Mouse (Mus musculus) MEL (cell line): Measurements from ENCODE around the gene Cmtm7. TPM values are rescaled to one million over a fixed set of nuclear protein-coding genes. Genes with fewer than 3 reads are reported as not detected.

Experiments used
- DNase-seq: peaks from one replicate; pipeline ENCODE4 v3.0.0; 2011; ENCODE audit warnings: low read depth, low spot score
- H3K27ac ChIP-seq: 2 replicates; pipeline ENCODE4 v1.5.1; 2012; ENCODE audit warnings: low read depth, mild to moderate bottlenecking, control low read depth, low read length, moderate library complexity; ENCODE audit not compliant: control insufficient read depth
- H3K27me3 ChIP-seq, 2 experiments: fragments of 150-350 bp in 1 of 2; sonication (generic) in 1 of 2; 2 replicates each; pipeline ENCODE4 v1.6.1; 2012; ENCODE audit warnings: low read length in 2 of 2, mild to moderate bottlenecking in 2 of 2, improper control_type of control experiment in 1 of 2, moderate library complexity in 1 of 2; ENCODE audit not compliant: insufficient read depth in 2 of 2, control insufficient read depth in 1 of 2
- H3K36me3 ChIP-seq, 2 experiments: 2 replicates each; pipeline ENCODE4 v1.6.1; 2012 to 2014; ENCODE audit warnings: low read length in 2 of 2, improper control_type of control experiment in 1 of 2, inconsistent platforms in 1 of 2, mild to moderate bottlenecking in 1 of 2; ENCODE audit not compliant: insufficient read depth in 2 of 2, control insufficient read depth in 1 of 2
- H3K4me1 ChIP-seq, 2 experiments: fragments of 150-350 bp in 1 of 2; sonication (generic) in 1 of 2; 2 replicates each; pipeline ENCODE4 v1.6.1; 2012; ENCODE audit warnings: low read length in 2 of 2, improper control_type of control experiment in 1 of 2, mild to moderate bottlenecking in 1 of 2; ENCODE audit not compliant: insufficient read depth in 2 of 2, control insufficient read depth in 1 of 2
- H3K4me3 ChIP-seq, 2 experiments: fragments of 150-350 bp in 1 of 2; sonication (generic) in 1 of 2; 2 replicates each; pipeline ENCODE4 v1.5.1; 2012; ENCODE audit warnings: low read depth in 2 of 2, low read length in 2 of 2, mild to moderate bottlenecking in 2 of 2, moderate library complexity in 2 of 2, control low read depth in 1 of 2, improper control_type of control experiment in 1 of 2; ENCODE audit not compliant: control insufficient read depth in 1 of 2, insufficient read depth in 1 of 2
- H3K79me2 ChIP-seq: 2 replicates; pipeline ENCODE4 v1.6.1; 2012; ENCODE audit warnings: mild to moderate bottlenecking, low read length, moderate library complexity; ENCODE audit not compliant: control insufficient read depth, poor library complexity, insufficient read depth
- H3K9ac ChIP-seq: 2 replicates; pipeline ENCODE4 v1.6.1; 2012; ENCODE audit warnings: low read depth, mild to moderate bottlenecking, control low read depth, low read length, moderate library complexity; ENCODE audit not compliant: control insufficient read depth, poor library complexity, severe bottlenecking
- H3K9me3 ChIP-seq: fragments of 150-350 bp; sonication (generic); replicated peaks from 2 replicates; pipeline ENCODE4 v1.6.1; 2012; ENCODE audit warnings: mild to moderate bottlenecking, low read length, improper control_type of control experiment, moderate library complexity; ENCODE audit not compliant: insufficient read depth
- BHLHE40 ChIP-seq: IDR thresholded peaks from 2 replicates; pipeline ENCODE4 v1.6.1; 2012; ENCODE audit warnings: low read depth, mild to moderate bottlenecking, inconsistent platforms, low read length, improper control_type of control experiment, borderline replicate concordance
- CHD1 ChIP-seq: IDR thresholded peaks from 2 replicates; pipeline ENCODE4 v1.6.1; 2012; ENCODE audit warnings: low read depth, mild to moderate bottlenecking, inconsistent platforms, low read length, improper control_type of control experiment
- CHD2 ChIP-seq: IDR thresholded peaks from 2 replicates; pipeline ENCODE4 v1.6.1; 2011; ENCODE audit warnings: low read length, improper control_type of control experiment
- CTCF ChIP-seq, 3 experiments: IDR thresholded peaks in 2 of 3; conservative IDR thresholded peaks in 1 of 3; 2 replicates each; pipeline ENCODE4 v1.5.1; 2011 to 2012; ENCODE audit warnings: low read length in 3 of 3, low read depth in 2 of 3, mild to moderate bottlenecking in 2 of 3, improper control_type of control experiment in 1 of 3, inconsistent platforms in 1 of 3, mixed read lengths in 1 of 3, moderate library complexity in 1 of 3; ENCODE audit not compliant: control insufficient read depth in 1 of 3, insufficient read depth in 1 of 3, poor library complexity in 1 of 3, severe bottlenecking in 1 of 3
- E2F4 ChIP-seq: IDR thresholded peaks from 2 replicates; pipeline ENCODE4 v1.6.1; 2011; ENCODE audit warnings: low read depth, low read length, improper control_type of control experiment, borderline replicate concordance
- ELF1 ChIP-seq: IDR thresholded peaks from 2 replicates; pipeline ENCODE4 v1.6.1; 2014; ENCODE audit warnings: low read depth, mild to moderate bottlenecking, inconsistent platforms, low read length, improper control_type of control experiment, moderate library complexity
- ETS1 ChIP-seq: IDR thresholded peaks from 2 replicates; pipeline ENCODE4 v1.6.1; 2012; ENCODE audit warnings: low read depth, mild to moderate bottlenecking, inconsistent platforms, low read length, improper control_type of control experiment, moderate library complexity
- GABPA ChIP-seq: IDR thresholded peaks from 2 replicates; pipeline ENCODE4 v1.6.1; 2012; ENCODE audit warnings: low read depth, mild to moderate bottlenecking, inconsistent platforms, low read length, improper control_type of control experiment, moderate library complexity
- GATA1 ChIP-seq: IDR thresholded peaks from 2 replicates; pipeline ENCODE4 v1.6.1; 2011; ENCODE audit warnings: low read depth, low read length, improper control_type of control experiment
- HCFC1 ChIP-seq: IDR thresholded peaks from 2 replicates; pipeline ENCODE4 v1.6.1; 2012; ENCODE audit warnings: low read depth, mild to moderate bottlenecking, inconsistent platforms, low read length, improper control_type of control experiment, moderate library complexity
- MAFK ChIP-seq: IDR thresholded peaks from 2 replicates; pipeline ENCODE4 v1.6.1; 2011; ENCODE audit warnings: low read depth, mild to moderate bottlenecking, low read length, improper control_type of control experiment, borderline replicate concordance
- MAX ChIP-seq: IDR thresholded peaks from 2 replicates; pipeline ENCODE4 v1.6.1; 2011; ENCODE audit warnings: low read length, improper control_type of control experiment
- MEF2A ChIP-seq: IDR thresholded peaks from 2 replicates; pipeline ENCODE4 v1.6.1; 2014; ENCODE audit warnings: low read depth, mild to moderate bottlenecking, inconsistent platforms, low read length, improper control_type of control experiment; ENCODE audit not compliant: poor library complexity, insufficient replicate concordance, severe bottlenecking; ENCODE audit errors: extremely low read depth
- MXI1 ChIP-seq: IDR thresholded peaks from 2 replicates; pipeline ENCODE4 v1.6.1; 2011; ENCODE audit warnings: mild to moderate bottlenecking, low read depth, low read length, improper control_type of control experiment
- MYB ChIP-seq: IDR thresholded peaks from 2 replicates; pipeline ENCODE4 v1.6.1; 2011; ENCODE audit warnings: mild to moderate bottlenecking, low read depth, low read length, improper control_type of control experiment
- MYC ChIP-seq: IDR thresholded peaks from 2 replicates; pipeline ENCODE4 v1.6.1; 2011; ENCODE audit warnings: low read depth, mild to moderate bottlenecking, low read length, improper control_type of control experiment, moderate library complexity
- NELFE ChIP-seq: IDR thresholded peaks from 2 replicates; pipeline ENCODE4 v1.6.1; 2011; ENCODE audit warnings: low read depth, low read length, improper control_type of control experiment
- NRF1 ChIP-seq: IDR thresholded peaks from 2 replicates; pipeline ENCODE4 v1.6.1; 2014; ENCODE audit warnings: low read depth, mild to moderate bottlenecking, inconsistent platforms, low read length, improper control_type of control experiment, moderate library complexity; ENCODE audit not compliant: poor library complexity, insufficient read depth, severe bottlenecking
- POLR2AphosphoS5 ChIP-seq: IDR thresholded peaks from 2 replicates; pipeline ENCODE4 v1.6.1; 2012; ENCODE audit warnings: low read depth, borderline replicate concordance, mild to moderate bottlenecking, inconsistent platforms, low read length, moderate library complexity, mixed read lengths
- RAD21 ChIP-seq: IDR thresholded peaks from 2 replicates; pipeline ENCODE4 v1.6.1; 2011; ENCODE audit warnings: mild to moderate bottlenecking, low read depth, low read length, improper control_type of control experiment
- RCOR1 ChIP-seq: IDR thresholded peaks from 2 replicates; pipeline ENCODE4 v1.6.1; 2012; ENCODE audit warnings: low read depth, mild to moderate bottlenecking, inconsistent platforms, low read length, improper control_type of control experiment
- SIN3A ChIP-seq: IDR thresholded peaks from 2 replicates; pipeline ENCODE4 v1.6.1; 2012; ENCODE audit warnings: low read length, improper control_type of control experiment, inconsistent platforms
- SMC3 ChIP-seq: IDR thresholded peaks from 2 replicates; pipeline ENCODE4 v1.6.1; 2011; ENCODE audit warnings: low read depth, low read length, improper control_type of control experiment
- TAL1 ChIP-seq: IDR thresholded peaks from 2 replicates; pipeline ENCODE4 v1.6.1; 2012; ENCODE audit warnings: mild to moderate bottlenecking, inconsistent platforms, low read length, moderate library complexity, mixed read lengths
- TBP ChIP-seq: IDR thresholded peaks from 2 replicates; pipeline ENCODE4 v1.8.0; 2011; ENCODE audit warnings: low read depth, low read length, improper control_type of control experiment
- UBTF ChIP-seq: IDR thresholded peaks from 2 replicates; pipeline ENCODE4 v1.6.1; 2012; ENCODE audit warnings: low read depth, mild to moderate bottlenecking, inconsistent platforms, low read length, improper control_type of control experiment, moderate library complexity, borderline replicate concordance; ENCODE audit not compliant: insufficient read depth
- USF1 ChIP-seq: IDR thresholded peaks from 2 replicates; pipeline ENCODE4 v1.6.1; 2014; ENCODE audit warnings: low read depth, mild to moderate bottlenecking, inconsistent platforms, low read length, improper control_type of control experiment, moderate library complexity
- USF2 ChIP-seq, 2 experiments: IDR thresholded peaks; 2 replicates each; pipeline ENCODE4 v1.6.1; 2011 to 2012; ENCODE audit warnings: improper control_type of control experiment in 2 of 2, low read length in 2 of 2, borderline replicate concordance in 1 of 2, inconsistent platforms in 1 of 2, low read depth in 1 of 2, mild to moderate bottlenecking in 1 of 2; ENCODE audit not compliant: insufficient read depth in 1 of 2
- ZC3H11A ChIP-seq: IDR thresholded peaks from 2 replicates; pipeline ENCODE4 v1.6.1; 2012; ENCODE audit warnings: low read depth, mild to moderate bottlenecking, inconsistent platforms, low read length, improper control_type of control experiment
- ZKSCAN1 ChIP-seq: IDR thresholded peaks from 2 replicates; pipeline ENCODE4 v1.6.1; 2012; ENCODE audit warnings: low read depth, mild to moderate bottlenecking, inconsistent platforms, low read length, improper control_type of control experiment, moderate library complexity
- ZNF384 ChIP-seq: IDR thresholded peaks from 2 replicates; pipeline ENCODE4 v1.6.1; 2012; ENCODE audit warnings: low read depth, mild to moderate bottlenecking, inconsistent platforms, low read length, improper control_type of control experiment
- polyA plus RNA-seq, 2 experiments: library from polyadenylated mRNA; stranded (reverse) in 1 of 2; unstranded in 1 of 2; fragments of >175 nt in 1 of 2; fragments of >200 nt in 1 of 2; gene quantifications; 2 replicates each; pipeline versions ENCODE4 v1.2.1 to v1.2.4; 2012; ENCODE audit warnings: low replicate concordance in 2 of 2, low read depth in 1 of 2; ENCODE audit not compliant: insufficient read length in 2 of 2, insufficient read depth in 1 of 2, missing spikeins in 1 of 2
- total RNA-seq: library from RNA; depleted of rRNA; stranded (reverse); fragments of 300-350 nt; gene quantifications from 2 replicates; pipeline ENCODE4 v1.2.3, GENCODE M21; 2012

Gene Cmtm7
- total and polyA plus RNA-seq, 3 experiments = 290 to 545 TPM; not detected in 1

DNA sequence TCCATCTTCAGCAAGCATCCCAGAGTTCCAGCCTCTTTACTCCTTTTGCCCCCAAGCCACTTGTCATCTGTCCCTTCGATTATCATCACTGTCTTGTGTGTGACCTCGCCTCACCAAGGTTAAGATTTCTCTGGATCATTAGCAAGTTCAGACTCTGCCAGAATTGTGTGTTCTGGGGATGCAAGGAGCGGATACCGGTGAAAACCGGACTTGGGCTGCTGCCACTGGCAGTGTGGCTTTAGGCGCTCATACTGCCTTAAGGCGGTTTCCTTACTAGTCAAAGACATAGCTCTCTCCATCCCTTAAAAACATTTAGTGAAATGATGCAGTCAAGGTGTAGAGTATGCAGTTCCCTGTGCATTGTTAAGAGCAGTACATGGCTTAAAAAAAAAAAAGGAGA lies 2.8 kb downstream of the Cmtm7 start:
- DNase-seq = no peak
- H3K9ac ChIP-seq = peak overlapping the region; percentile 97
- H3K36me3 ChIP-seq = peaks cover 11 to 51% of the 10 kb centered on the region in 2 experiments
- H3K4me1 ChIP-seq = peaks cover 14 to 36% of the 10 kb centered on the region in 2 experiments
- H3K4me3 ChIP-seq = no peak overlapping the region
- no peaks in the 10 kb centered on the region for H3K9me3 ChIP-seq
- H3K79me2 ChIP-seq = peaks cover 76% of the 10 kb centered on the region
- no peaks in the 10 kb centered on the region for H3K27me3 ChIP-seq
- no peak for TF ChIP-seq E2F4
- TF ChIP-seq CTCF (IDR thresholded peaks at IDR 0.05 in 2 of 3, conservative IDR thresholded peaks at IDR 0.05 in 1 of 3; ENCODE audit: control insufficient read depth in 1 of 3, insufficient read depth in 1 of 3, low read depth in 2 of 3, low read length in 3 of 3, poor library complexity in 1 of 3, severe bottlenecking in 1 of 3) = no peak
- TF ChIP-seq, all 39 proteins: peak for 0
- H3K27ac ChIP-seq = peak overlapping the region; percentile 95

DNA sequence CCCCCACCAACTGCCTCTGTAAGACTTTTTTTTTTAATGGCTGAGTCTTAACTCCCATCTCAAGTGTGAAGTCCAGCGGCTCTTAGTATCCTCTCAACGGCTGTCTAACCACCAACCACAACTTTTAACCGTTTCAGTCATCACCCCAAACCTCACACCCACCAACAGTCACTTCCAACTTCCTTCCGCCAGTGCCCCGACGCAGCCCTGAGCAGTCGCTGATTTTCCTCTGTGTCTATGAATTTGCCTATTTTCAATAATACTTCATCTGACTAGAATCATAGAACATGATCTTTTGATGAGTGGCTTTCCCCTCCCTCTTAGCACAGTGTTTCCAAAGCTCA lies 3.6 kb downstream of the Cmtm7 start:
- H3K9me3 ChIP-seq = no peaks in the 10 kb centered on the region
- peaks cover 14 to 36% of the 10 kb centered on the region in 2 experiments for H3K4me1 ChIP-seq
- H3K27me3 ChIP-seq = no peaks in the 10 kb centered on the region
- peaks cover 13 to 47% of the 10 kb centered on the region in 2 experiments for H3K36me3 ChIP-seq
- peak overlapping the region; percentile 13 to 15; a peak in 3 of 4 replicates for H3K4me3 ChIP-seq
- peak overlapping the region; percentile 97 for H3K9ac ChIP-seq
- H3K27ac ChIP-seq = peak overlapping the region; percentile 95
- peak; percentile 93 for DNase-seq
- peaks cover 79% of the 10 kb centered on the region for H3K79me2 ChIP-seq
- TF ChIP-seq BHLHE40 (peak; percentile 63; the same call in 1 of the 2 replicates), MAFK (peak; percentile 59; the same call in 1 of the 2 replicates), TBP (0 out of 2 replicates have a peak, but pooled peaks have one; percentile 29), GABPA (peak; percentile 17; the same call in 1 of the 2 replicates), POLR2AphosphoS5 (no peak), ZC3H11A (no peak), ELF1 (0 out of 2 replicates have a peak, but pooled peaks have one; percentile 6), HCFC1 (no peak), MYC (0 out of 2 replicates have a peak, but pooled peaks have one; percentile 11), UBTF (no peak), RAD21 (no peak), MAX (no peak), MXI1 (peak; percentile 56; the same call in 1 of the 2 replicates), NRF1 (no peak), GATA1 (peak; percentile 41; the same call in 1 of the 2 replicates), SIN3A (peak; percentile 91), SMC3 (no peak), ETS1 (peak; percentile 88), RCOR1 (peak; percentile 59), MEF2A (no peak), USF1 (no peak), E2F4 (0 out of 2 replicates have a peak, but pooled peaks have one; percentile 32), CHD1 (peak; percentile 22; the same call in 1 of the 2 replicates), CHD2 (no peak), ZNF384 (peak; percentile 96), NELFE (no peak; the same call in 1 of the 2 replicates), ZKSCAN1 (no peak), TAL1 (peak; percentile 19; the same call in 1 of the 2 replicates), MYB (peak; percentile 100), USF2 (IDR thresholded peaks at IDR 0.05; ENCODE audit: borderline replicate concordance in 1 of 2, insufficient read depth in 1 of 2, low read depth in 1 of 2, low read length in 2 of 2) (no peak)
